Mouse (Mus musculus): Measurements from ENCODE around the gene Foxn3. TPM values are rescaled to one million over a fixed set of nuclear protein-coding genes. Genes with fewer than 3 reads are reported as not detected.

Foxn3 gene
- polyA plus RNA-seq (2014; fragmentation: Illumina TruSeq; extraction: RNeasy Lipid Tissue Mini Kit (QIAGEN cat#74804); ENCODE audit: low read depth, low replicate concordance) = 31.7 TPM

GRCm38 (mm10) chr12:99563219-99564059 lies at the start of gene Foxn3:
TSS of gene Foxn3 (minus strand) at chr12:99563582.

All from adrenal gland, adult 10 weeks (tissue).